Mouse (Mus musculus) hindbrain, postnatal 0 days (tissue): ENCODE data around the gene Poc1b. TPM values are rescaled to one million over a fixed set of nuclear protein-coding genes. Genes with fewer than 3 reads are reported as not detected.

Experiments used
- ATAC-seq: fragments of 200-750 bp; cut with Nextera tagmentation; 2 replicates; pipeline ENCODE4 v1.8.0; 2017; ENCODE audit warnings: mild to moderate bottlenecking, moderate TSS enrichment, moderate library complexity
- DNase-seq: peaks from one replicate; pipeline ENCODE4 v3.0.0-alpha.2; 2015; ENCODE audit warnings: low spot score
- H3K27ac ChIP-seq: fragments of 300-500 bp; sonication (generic); 2 replicates; pipeline ENCODE4 v1.5.1; 2014; ENCODE audit warnings: mild to moderate bottlenecking
- H3K27me3 ChIP-seq: fragments of 300-500 bp; sonication (generic); 2 replicates; pipeline ENCODE4 v1.6.1; 2014; ENCODE audit warnings: low read length, mixed read lengths; ENCODE audit not compliant: insufficient read depth
- H3K36me3 ChIP-seq: fragments of 300-500 bp; sonication (generic); 2 replicates; pipeline ENCODE4 v1.6.1; 2014; ENCODE audit warnings: low read length, mixed read lengths; ENCODE audit not compliant: insufficient read depth
- H3K4me1 ChIP-seq: fragments of 300-500 bp; sonication (generic); 2 replicates; pipeline ENCODE4 v1.6.1; 2014; ENCODE audit warnings: antibody characterized with exemption, low read length, mixed read lengths; ENCODE audit not compliant: insufficient read depth
- H3K4me2 ChIP-seq: fragments of 300-500 bp; sonication (generic); 2 replicates; pipeline ENCODE4 v1.6.1; 2014; ENCODE audit warnings: low read depth, mild to moderate bottlenecking, low read length, moderate library complexity, mixed read lengths
- H3K4me3 ChIP-seq: fragments of 300-500 bp; sonication (generic); 2 replicates; pipeline ENCODE4 v1.5.1; 2014; ENCODE audit warnings: low read length
- H3K9ac ChIP-seq: fragments of 300-500 bp; sonication (generic); replicated peaks from 2 replicates; pipeline ENCODE4 v1.6.1; 2014; ENCODE audit warnings: mild to moderate bottlenecking, low read length, moderate library complexity, mixed read lengths
- H3K9me3 ChIP-seq: fragments of 300-500 bp; sonication (generic); 2 replicates; pipeline ENCODE4 v1.6.1; 2016; ENCODE audit warnings: low read length, mixed read lengths
- CTCF ChIP-seq: IDR thresholded peaks from 2 replicates; pipeline ENCODE4 v1.5.1; 2016; ENCODE audit warnings: antibody characterized with exemption, control low read depth, low read depth
- WGBS: fragments of 180-500 bp; shearing (Covaris S2); extraction: QIAGEN DNeasy Blood & Tissue Kit; methylation state at CpG from one replicate; pipeline ENCODE4 v1.1.7; 2014; 5-methylcytosine and 5-hydroxymethylcytosine counted together
- polyA plus RNA-seq: library from polyadenylated mRNA; unstranded; fragments of >200 nt; fragmentation: Nextera tagmentation; extraction: Ambion mirVana; gene quantifications from 2 replicates; pipeline ENCODE4 v1.2.1, GENCODE M21; 2015
- total RNA-seq: library from RNA; depleted of rRNA; stranded (reverse); fragments of >200 nt; gene quantifications from 2 replicates; pipeline ENCODE4 v1.2.3, GENCODE M21; 2014

The Poc1b gene
- total and polyA plus RNA-seq, 2 experiments from 2014 or later, result 9.7 to 10.1 TPM

- DNase-seq (no peak), ATAC-seq (no peak)
- Histone ChIP-seq H3K4me1 (peaks cover 4% of the 10 kb centered on the region; the same call in 1 of the 2 replicates), H3K4me3 (no peak overlapping the region), H3K27me3 (no peaks in the 10 kb centered on the region), H3K36me3 (no peaks in the 10 kb centered on the region), H3K4me2 (no peak overlapping the region), H3K9me3 (no peaks in the 10 kb centered on the region), H3K9ac (no peak overlapping the region), H3K27ac (no peak overlapping the region)
- TF ChIP-seq CTCF, result no peak
- 85% methylated on average over 11 of the region's 11 CpGs for WGBS
Measured at GRCm38 (mm10) chr10:99132595-99133272, 25.9 kb downstream of the Poc1b start.

GRCm38 (mm10) chr10:99133321-99133875 is 26.6 kb downstream of the Poc1b start:
- Histone ChIP-seq H3K4me1 (peaks cover 4% of the 10 kb centered on the region; the same call in 1 of the 2 replicates), H3K27ac (no peak overlapping the region), H3K4me3 (no peak overlapping the region), H3K9ac (no peak overlapping the region), H3K27me3 (no peaks in the 10 kb centered on the region), H3K4me2 (no peak overlapping the region), H3K9me3 (no peaks in the 10 kb centered on the region), H3K36me3 (no peaks in the 10 kb centered on the region)
- peak; percentile 41 for ATAC-seq
- 79% methylated on average over 16 of the region's 16 CpGs for WGBS
- no peak for TF ChIP-seq CTCF
- peak; percentile 56 for DNase-seq

- ATAC-seq, result peak; percentile 48; the same call in 1 of the 2 replicates
- H3K9me3 ChIP-seq, result no peaks in the 10 kb centered on the region
- no peak overlapping the region for H3K9ac ChIP-seq
- no peak overlapping the region for H3K27ac ChIP-seq
- H3K27me3 ChIP-seq, result no peaks in the 10 kb centered on the region
- DNase-seq, result peak; percentile 57
- WGBS, result 47% methylated on average over 5 of the region's 5 CpGs
- no peak for TF ChIP-seq CTCF
- H3K4me3 ChIP-seq, result no peak overlapping the region
- H3K36me3 ChIP-seq, result 0 out of 2 replicates have a peak, but pooled peaks cover 4% of the 10 kb centered on the region
- peak overlapping the region; percentile 21; the same call in 1 of the 2 replicates for H3K4me2 ChIP-seq
- H3K4me1 ChIP-seq, result peaks cover 4% of the 10 kb centered on the region; the same call in 1 of the 2 replicates
Measured at GRCm38 (mm10) chr10:99136337-99136736, 29.5 kb downstream of the Poc1b start.

- Histone ChIP-seq H3K36me3 (no peaks in the 10 kb centered on the region; the same call in 1 of the 2 replicates), H3K4me1 (no peaks in the 10 kb centered on the region), H3K4me3 (no peak overlapping the region), H3K9me3 (no peaks in the 10 kb centered on the region), H3K27me3 (no peaks in the 10 kb centered on the region), H3K4me2 (no peak overlapping the region), H3K9ac (no peak overlapping the region), H3K27ac (no peak overlapping the region)
- ATAC-seq, result no peak
- no peak for DNase-seq
- no peak for TF ChIP-seq CTCF
- WGBS, result 84% methylated on average over 8 of the region's 8 CpGs
Measured at GRCm38 (mm10) chr10:99145611-99146010, 38.8 kb downstream of the Poc1b start.

GRCm38 (mm10) chr10:99146596-99146995 is 39.8 kb downstream of the Poc1b start:
- TF ChIP-seq CTCF, result no peak
- 93% methylated on average over 8 of the region's 8 CpGs for WGBS
- Histone ChIP-seq H3K4me2 (no peak overlapping the region), H3K27ac (no peak overlapping the region), H3K36me3 (no peaks in the 10 kb centered on the region; the same call in 1 of the 2 replicates), H3K9me3 (no peaks in the 10 kb centered on the region), H3K27me3 (no peaks in the 10 kb centered on the region), H3K9ac (no peak overlapping the region), H3K4me3 (no peak overlapping the region), H3K4me1 (no peaks in the 10 kb centered on the region)
- DNase-seq (no peak), ATAC-seq (no peak)

- no peak for DNase-seq
- Histone ChIP-seq H3K4me2 (no peak overlapping the region), H3K27ac (no peak overlapping the region), H3K27me3 (no peaks in the 10 kb centered on the region), H3K9ac (no peak overlapping the region), H3K4me1 (no peaks in the 10 kb centered on the region), H3K4me3 (no peak overlapping the region), H3K9me3 (no peaks in the 10 kb centered on the region), H3K36me3 (no peaks in the 10 kb centered on the region; the same call in 1 of the 2 replicates)
- no peak for TF ChIP-seq CTCF
- 93% methylated on average over 6 of the region's 6 CpGs for WGBS
- no peak for ATAC-seq
Measured at GRCm38 (mm10) chr10:99150016-99150415, 43.2 kb downstream of the Poc1b start.

- WGBS, result 97% methylated on average over 1 of the region's 1 CpGs
- no peak overlapping the region for H3K4me3 ChIP-seq
Measured at GRCm38 (mm10) chr10:99151580-99151979, 44.7 kb downstream of the Poc1b start.

More at GRCm38 (mm10) chr10:99151580-99151979, 44.7 kb downstream of the Poc1b start:
- no peak overlapping the region for H3K4me2 ChIP-seq
- no peak for TF ChIP-seq CTCF
- H3K9me3 ChIP-seq, result no peaks in the 10 kb centered on the region
- no peak overlapping the region for H3K27ac ChIP-seq
- no peaks in the 10 kb centered on the region for H3K4me1 ChIP-seq
- H3K27me3 ChIP-seq, result no peaks in the 10 kb centered on the region
- no peak for DNase-seq
- no peak overlapping the region for H3K9ac ChIP-seq
- H3K36me3 ChIP-seq, result peaks cover 4% of the 10 kb centered on the region; the same call in 1 of the 2 replicates
- no peak for ATAC-seq
